Mouse (Mus musculus): ENCODE measurements around the gene Fam222a.

DNA sequence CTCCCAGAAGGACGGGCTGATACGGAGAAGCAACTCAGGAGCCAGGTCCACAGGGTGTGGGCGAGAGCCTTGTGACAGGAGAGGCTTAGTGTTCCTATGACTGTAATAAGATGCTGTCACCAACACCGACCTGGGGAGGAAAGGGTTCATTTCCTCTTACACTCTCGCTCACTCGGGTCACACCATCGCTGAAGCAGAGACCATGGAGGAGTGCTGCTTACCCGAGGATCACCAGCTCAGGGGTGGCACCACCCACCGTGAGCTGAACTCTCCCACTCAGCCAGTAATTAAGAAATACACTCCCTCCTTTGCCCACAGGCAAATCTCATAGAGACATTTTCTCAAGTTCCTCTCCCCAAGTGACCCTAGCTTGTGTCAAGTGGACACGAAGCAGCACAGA, 20.6 kb downstream of the Fam222a start:
- TF ChIP-seq CTCF (IDR thresholded peaks at IDR 0.05; ENCODE audit: insufficient read depth, low read length) (no peak), POLR2A (IDR thresholded peaks at IDR 0.05; ENCODE audit: borderline replicate concordance, extremely low read depth, low read depth, low read length) (no peak)
